Mouse (Mus musculus) testis, adult 2 months (tissue): ENCODE data around the gene Gm17019.
"Not testable (repeated sequence)": the region's sequence is repeated elsewhere in the genome, so short reads cannot be mapped to it uniquely, and the experiment has no call there.

Experiments used
- CTCF ChIP-seq: fragments of 200-500 bp; IDR thresholded peaks from 2 replicates; pipeline ENCODE4 v1.5.1; 2012; ENCODE audit warnings: low read depth, mild to moderate bottlenecking, inconsistent platforms, low read length, moderate library complexity; ENCODE audit not compliant: control insufficient read depth, insufficient read depth, insufficient replicate concordance
- POLR2A ChIP-seq: fragments of 200-500 bp; IDR thresholded peaks from 2 replicates; pipeline ENCODE4 v1.6.1; 2012; ENCODE audit warnings: low read depth, mild to moderate bottlenecking, inconsistent platforms, low read length, moderate library complexity; ENCODE audit not compliant: control insufficient read depth

DNA sequence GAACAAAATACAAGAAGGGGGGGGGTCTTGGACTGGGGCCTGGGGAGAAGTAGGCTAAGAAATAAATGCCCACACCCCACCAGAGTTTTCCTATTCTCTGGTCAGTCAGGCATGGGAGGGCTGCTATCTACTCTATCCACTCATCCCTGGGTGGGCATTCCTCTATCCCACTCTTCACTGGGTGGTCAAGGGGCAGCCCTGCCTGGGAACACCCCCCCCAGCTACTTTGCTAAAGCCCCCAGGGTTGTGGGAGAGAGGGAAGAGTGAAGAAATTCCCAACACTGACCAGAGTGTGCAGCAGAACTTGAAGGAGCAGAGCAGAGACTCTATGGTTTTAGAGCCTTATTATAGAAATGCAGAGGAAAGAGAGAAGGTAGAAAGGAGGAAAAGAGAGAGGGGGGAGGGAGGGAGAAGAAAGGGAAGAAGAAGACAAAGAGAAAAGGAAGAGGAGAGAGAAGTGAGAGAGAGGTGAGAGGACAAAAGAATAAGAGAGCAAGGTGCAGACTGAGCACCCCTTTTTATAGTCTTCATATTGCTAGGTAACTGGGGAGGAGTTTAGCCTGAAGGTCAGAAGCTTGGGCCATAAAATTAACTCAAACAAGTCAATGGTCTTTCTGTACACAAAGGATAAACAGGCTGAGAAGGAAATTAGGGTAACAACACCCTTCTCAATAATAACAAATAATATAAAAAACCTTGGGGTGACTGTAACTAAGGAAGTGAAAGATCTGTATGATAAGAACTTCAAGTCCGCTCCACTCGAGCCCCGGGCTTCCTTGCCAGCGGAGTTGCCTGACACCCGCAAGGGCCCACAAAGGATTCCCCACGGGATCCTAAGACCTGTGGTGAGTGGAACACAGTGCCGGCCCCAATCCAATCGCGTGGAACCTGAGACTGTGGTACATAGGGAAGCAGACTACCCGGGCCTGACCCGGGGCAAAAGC, 21.9 kb downstream of the Gm17019 start:
- TF ChIP-seq CTCF, POLR2A: not testable (repeated sequence)
